In the genomic region with DNA sequence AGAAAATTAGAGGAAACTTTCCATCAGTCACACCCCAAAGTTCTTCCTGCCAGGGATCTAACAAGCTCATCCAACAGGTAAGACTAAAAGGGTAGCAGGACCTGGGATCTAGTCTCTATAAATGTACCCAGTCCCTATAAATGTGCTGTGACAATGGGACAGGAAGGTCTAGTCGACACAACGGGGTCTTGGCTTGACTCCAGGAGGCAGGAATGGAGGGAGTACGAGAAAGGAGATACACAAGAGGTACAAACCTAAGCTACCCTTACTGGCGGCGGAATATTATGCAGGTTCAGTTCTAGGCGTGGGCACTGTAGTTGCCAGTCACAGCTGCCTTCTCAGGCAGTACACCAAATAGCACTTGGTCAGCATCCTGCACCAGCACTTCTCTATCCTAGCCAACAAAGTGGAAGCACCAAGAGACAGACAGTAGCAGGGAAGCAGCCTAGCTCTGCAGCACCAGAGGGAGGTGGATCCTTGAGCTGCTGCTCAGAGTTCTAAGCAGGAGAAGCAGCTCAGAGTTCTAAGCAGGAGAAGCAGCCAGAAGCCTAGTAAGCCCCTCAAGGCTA, we compare ENCODE assay signal across 17 mouse cellular contexts.
"Had no signal": no experiment of that assay in that cellular context is flagged by ENCODE, and none has a peak within 500 bp of the region (broad histone marks: within the 10 kb centered on the region; RNA-seq: fewer than 3 reads in every experiment).

No protein-coding gene starts in this region.

- H3K9me3 ChIP-seq: liver, embryonic 13.5 days; midbrain, embryonic 12.5 days; midbrain, embryonic 15.5 days; neural tube, embryonic 13.5 days; stomach, embryonic 15.5 days had no signal

- DNase-seq: kidney, adult 18-20 months; kidney, adult 9 months; kidney, postnatal 14 days; kidney, postnatal 4 days; layer of hippocampus, postnatal 36 days; liver, embryonic 13.5 days; lung, adult 2 months; lung, postnatal 14 days; right cerebral cortex, postnatal 14 days; spleen, adult 18-20 months; thymus, postnatal 25 days had no signal

- H3K4me1 ChIP-seq: stomach, embryonic 15.5 days had no signal

- H3K27me3 ChIP-seq: liver, embryonic 13.5 days; midbrain, embryonic 12.5 days; midbrain, embryonic 15.5 days; neural tube, embryonic 13.5 days; stomach, embryonic 15.5 days had no signal

- H3K4me3 ChIP-seq: left cerebral cortex, adult 2 months; liver, embryonic 13.5 days; midbrain, embryonic 12.5 days; midbrain, embryonic 15.5 days; neural tube, embryonic 13.5 days; stomach, embryonic 15.5 days had no signal

- H3K4me2 ChIP-seq: liver, embryonic 13.5 days; midbrain, embryonic 12.5 days; midbrain, embryonic 15.5 days; neural tube, embryonic 13.5 days; stomach, embryonic 15.5 days had no signal

- H3K27ac ChIP-seq: left cerebral cortex, adult 2 months; liver, embryonic 13.5 days; macrophage; midbrain, embryonic 12.5 days; midbrain, embryonic 15.5 days; neural tube, embryonic 13.5 days; stomach, embryonic 15.5 days had no signal
